Comparison of ENCODE assay signal across 9 mouse cellular contexts in genomic region chr6:56025533-56025932, GRCm38 (mm10). TPM values are rescaled to one million over a fixed set of nuclear protein-coding genes. Genes with fewer than 3 reads are reported as not detected.
DNase-seq lines count a peak whose midpoint lies in the region; TF ChIP-seq lines count a peak whose summit lies in the region.
"Had no signal": no experiment of that assay in that cellular context is flagged by ENCODE, and none has a peak within 500 bp of the region (broad histone marks: within the 10 kb centered on the region; RNA-seq: fewer than 3 reads in every experiment).

No protein-coding gene starts in this region.

- TF ChIP-seq POLR2A in kidney, adult 2 months (IDR thresholded peaks at IDR 0.05; ENCODE audit: low read depth, low read length): no peak

- H3K27me3 ChIP-seq in kidney, adult 2 months (replicated peaks; ENCODE audit: control insufficient read depth, insufficient read depth, low read length): no peaks in the 10 kb centered on the region
- H3K27me3 ChIP-seq: forebrain, embryonic 12.5 days had no signal

- no peak for DNase-seq in kidney, adult 2 months
- no peak for DNase-seq in kidney, postnatal 14 days
- peak; percentile 27 for DNase-seq in right cerebral cortex, postnatal 4 days
- DNase-seq in right cerebral cortex, postnatal 25 days: no peak
- peak; percentile 52 for DNase-seq in ZHBTc4 (ENCODE audit: low read depth, low spot score)
- DNase-seq in testis, postnatal 10 days (ENCODE audit: low spot score): peak; percentile 47
- DNase-seq in spleen, postnatal 36 days (ENCODE audit: low spot score in 2 of 2): no peak

- no peak overlapping the region for H3K4me3 ChIP-seq in kidney, adult 2 months (ENCODE audit: insufficient read depth, low read depth, low read length)
- H3K4me3 ChIP-seq: forebrain, embryonic 12.5 days had no signal

- H3K36me3 ChIP-seq in kidney, adult 2 months (ENCODE audit: control insufficient read depth, insufficient read depth, low read length): no peaks in the 10 kb centered on the region
- H3K36me3 ChIP-seq: forebrain, embryonic 12.5 days had no signal

- 0 out of 2 replicates have a peak, but pooled peaks have one; percentile 20 for TF ChIP-seq CTCF in kidney, adult 2 months (conservative IDR thresholded peaks at IDR 0.05; ENCODE audit: insufficient read depth, insufficient read length, low read depth, low read length)

- no peak overlapping the region for H3K27ac ChIP-seq in kidney, adult 2 months (ENCODE audit: insufficient read depth, low read depth, low read length)
- H3K27ac ChIP-seq: forebrain, embryonic 12.5 days; macrophage had no signal

- no peaks in the 10 kb centered on the region for H3K4me1 ChIP-seq in kidney, adult 2 months (ENCODE audit: control insufficient read depth, insufficient read depth, low read length)

- 52% methylated on average over 2 of the region's 2 CpGs for WGBS in kidney, adult 2 months

RNA-seq across cellular contexts. Expression of gene Ppp1r17, which starts 8.2 kb away (rescaled TPM):
- not detected in 2 replicates for polyA plus RNA-seq in kidney, adult 2 months (2012; rRNA removed)
- polyA plus RNA-seq: macrophage had no signal

Comparison
In these comparisons a context has a peak if more than half of its experiments do, and no peak if none do; other contexts are left out.
1. DNase-seq: peak in right cerebral cortex, postnatal 4 days (single experiment), ZHBTc4 (single experiment) and testis, postnatal 10 days (single experiment); none in kidney, adult 2 months (single experiment), kidney, postnatal 14 days (single experiment), right cerebral cortex, postnatal 25 days (single experiment) and spleen, postnatal 36 days (0 of 2).